Mouse (Mus musculus) liver, adult 2 months (tissue): ENCODE measurements at regions not wholly inside any gene's neighbourhood (a gene's known extent, or its start where the extent isn't known, plus 50 kb on each side); places are given as distances from the start of the nearest gene placed in this dataset.
"Not testable (repeated sequence)": the region's sequence is repeated elsewhere in the genome, so short reads cannot be mapped to it uniquely, and the experiment has no call there.

ENCODE experiments used
- DNase-seq: peaks from one replicate; pipeline ENCODE4 v3.0.0-alpha.2; 2011; ENCODE audit warnings: low read depth, low spot score; ENCODE audit errors: extremely low read depth
- H3K27ac ChIP-seq: fragments of 200-500 bp; replicated peaks from 2 replicates; pipeline ENCODE4 v1.5.1; 2012; ENCODE audit warnings: low read depth, mild to moderate bottlenecking, control low read depth, inconsistent platforms, low read length; ENCODE audit not compliant: insufficient read depth
- H3K27me3 ChIP-seq: fragments of 200-500 bp; 2 replicates; pipeline ENCODE4 v1.6.1; 2012; ENCODE audit warnings: mild to moderate bottlenecking, moderate library complexity, low read length, inconsistent platforms; ENCODE audit not compliant: control insufficient read depth, insufficient read depth
- H3K36me3 ChIP-seq: fragments of 200-500 bp; 2 replicates; pipeline ENCODE4 v1.6.1; 2012; ENCODE audit warnings: low read length, inconsistent platforms; ENCODE audit not compliant: control insufficient read depth, insufficient read depth
- H3K4me1 ChIP-seq: fragments of 200-500 bp; 2 replicates; pipeline ENCODE4 v1.6.1; 2011; ENCODE audit warnings: low read length; ENCODE audit not compliant: control insufficient read depth, insufficient read depth
- H3K4me3 ChIP-seq: fragments of 200-500 bp; 2 replicates; pipeline ENCODE4 v1.5.1; 2011; ENCODE audit warnings: low read depth, mild to moderate bottlenecking, control low read depth, low read length, moderate library complexity; ENCODE audit not compliant: insufficient read depth
- H3K79me2 ChIP-seq: fragments of 200-500 bp; 2 replicates; pipeline ENCODE4 v1.6.1; 2012; ENCODE audit warnings: inconsistent platforms, mild to moderate bottlenecking, low read length, moderate library complexity; ENCODE audit not compliant: control insufficient read depth, insufficient read depth
- H3K9ac ChIP-seq: fragments of 200-500 bp; 2 replicates; pipeline ENCODE4 v1.6.1; 2012; ENCODE audit warnings: low read depth, mild to moderate bottlenecking, control low read depth, inconsistent platforms, low read length
- CTCF ChIP-seq: fragments of 200-500 bp; IDR thresholded peaks from 2 replicates; pipeline ENCODE4 v1.5.1; 2011; ENCODE audit warnings: low read depth, low read length, control low read depth
- POLR2A ChIP-seq: fragments of 200-500 bp; IDR thresholded peaks from 2 replicates; pipeline ENCODE4 v1.6.1; 2011; ENCODE audit warnings: low read length, control low read depth; ENCODE audit not compliant: insufficient read depth; ENCODE audit errors: extremely low read depth
- WGBS: fragments of 180-500 bp; shearing (Covaris S2); methylation state at CpG from one replicate; pipeline ENCODE4 v1.1.7; 2018; 5-methylcytosine and 5-hydroxymethylcytosine counted together

DNA sequence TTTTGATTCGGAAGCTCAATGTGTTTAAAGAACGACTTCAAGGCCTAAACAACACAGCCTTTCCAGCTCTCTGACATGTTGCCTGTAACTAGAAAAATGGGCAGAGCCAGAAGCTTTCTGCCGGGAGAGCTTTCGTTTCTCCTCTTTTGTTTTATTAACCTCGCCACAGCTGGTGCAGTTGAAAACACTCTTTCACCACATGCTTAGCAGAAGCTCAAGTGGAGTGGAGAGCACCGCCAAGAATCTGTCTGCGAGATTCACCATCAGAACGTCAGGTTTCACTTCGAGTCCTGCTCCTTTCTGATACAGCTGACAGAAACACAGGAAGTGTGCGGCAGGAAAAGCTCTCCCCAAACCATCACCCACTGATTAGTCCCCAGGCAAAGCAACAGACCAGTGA is 100.1 kb downstream of the Rps12 start:
- WGBS = 79% methylated on average over 10 of the region's 10 CpGs
- no peak overlapping the region for H3K27ac ChIP-seq
- no peaks in the 10 kb centered on the region for H3K36me3 ChIP-seq
- H3K79me2 ChIP-seq = no peaks in the 10 kb centered on the region
- H3K9ac ChIP-seq = no peak overlapping the region
- no peak overlapping the region for H3K4me3 ChIP-seq
- peaks cover 15% of the 10 kb centered on the region; the same call in 1 of the 2 replicates for H3K27me3 ChIP-seq
- no peak for TF ChIP-seq POLR2A
- no peak for TF ChIP-seq CTCF
- DNase-seq = no peak
- peaks cover 5% of the 10 kb centered on the region; the same call in 1 of the 2 replicates for H3K4me1 ChIP-seq

DNA sequence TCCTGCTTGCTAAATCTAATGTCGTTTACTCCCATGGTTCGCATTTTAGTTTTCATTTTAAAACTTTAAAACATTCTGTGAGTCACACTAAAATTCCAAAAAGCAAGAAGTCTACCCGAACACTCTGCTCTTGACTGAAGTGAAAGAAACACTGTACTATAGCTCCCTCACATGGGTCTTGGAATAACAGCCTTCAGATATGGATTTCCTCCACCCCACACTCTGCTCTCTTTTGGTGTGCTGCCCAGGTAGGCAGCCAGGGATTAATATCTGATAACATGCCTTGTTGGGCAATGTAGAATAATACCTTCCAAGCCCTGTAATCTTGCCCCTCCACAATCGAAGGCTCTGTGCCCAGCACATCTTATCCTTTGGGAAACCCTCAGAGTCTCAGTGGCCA is 104.0 kb downstream of the Rps12 start:
- Histone ChIP-seq H3K27me3 (peaks cover 10% of the 10 kb centered on the region; the same call in 1 of the 2 replicates), H3K4me3 (no peak overlapping the region), H3K79me2 (no peaks in the 10 kb centered on the region), H3K4me1 (no peaks in the 10 kb centered on the region), H3K9ac (no peak overlapping the region), H3K27ac (no peak overlapping the region), H3K36me3 (no peaks in the 10 kb centered on the region)
- no peak for DNase-seq
- WGBS = 77% methylated on average over 4 of the region's 4 CpGs
- TF ChIP-seq POLR2A (no peak), CTCF (no peak)

DNA sequence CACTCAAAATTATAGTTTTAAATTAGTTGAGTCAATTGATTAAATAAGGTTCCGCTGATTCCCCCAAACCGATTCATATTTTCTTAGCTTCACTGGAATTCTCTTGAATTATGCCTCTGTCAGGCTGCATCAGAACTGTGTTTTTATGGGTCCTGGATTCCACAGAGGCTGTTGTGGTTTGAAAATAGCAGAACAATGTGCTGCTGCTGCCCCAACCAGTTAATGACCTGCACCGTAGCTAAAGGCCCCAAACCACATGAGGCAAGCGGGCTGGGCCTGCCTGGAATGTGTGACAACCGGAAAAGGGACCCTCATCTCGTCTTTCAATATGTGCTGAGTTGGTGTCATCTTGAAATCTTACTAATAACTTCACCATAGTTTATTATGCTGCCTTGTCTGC is 111.2 kb downstream of the Rps12 start:
- Histone ChIP-seq H3K79me2 (no peaks in the 10 kb centered on the region), H3K36me3 (no peaks in the 10 kb centered on the region), H3K4me1 (peaks cover 2% of the 10 kb centered on the region; the same call in 1 of the 2 replicates), H3K27ac (no peak overlapping the region), H3K9ac (no peak overlapping the region), H3K4me3 (no peak overlapping the region), H3K27me3 (no peaks in the 10 kb centered on the region; the same call in 1 of the 2 replicates)
- no peak for TF ChIP-seq CTCF
- TF ChIP-seq POLR2A = no peak
- 85% methylated on average over 6 of the region's 6 CpGs for WGBS
- no peak for DNase-seq

DNA sequence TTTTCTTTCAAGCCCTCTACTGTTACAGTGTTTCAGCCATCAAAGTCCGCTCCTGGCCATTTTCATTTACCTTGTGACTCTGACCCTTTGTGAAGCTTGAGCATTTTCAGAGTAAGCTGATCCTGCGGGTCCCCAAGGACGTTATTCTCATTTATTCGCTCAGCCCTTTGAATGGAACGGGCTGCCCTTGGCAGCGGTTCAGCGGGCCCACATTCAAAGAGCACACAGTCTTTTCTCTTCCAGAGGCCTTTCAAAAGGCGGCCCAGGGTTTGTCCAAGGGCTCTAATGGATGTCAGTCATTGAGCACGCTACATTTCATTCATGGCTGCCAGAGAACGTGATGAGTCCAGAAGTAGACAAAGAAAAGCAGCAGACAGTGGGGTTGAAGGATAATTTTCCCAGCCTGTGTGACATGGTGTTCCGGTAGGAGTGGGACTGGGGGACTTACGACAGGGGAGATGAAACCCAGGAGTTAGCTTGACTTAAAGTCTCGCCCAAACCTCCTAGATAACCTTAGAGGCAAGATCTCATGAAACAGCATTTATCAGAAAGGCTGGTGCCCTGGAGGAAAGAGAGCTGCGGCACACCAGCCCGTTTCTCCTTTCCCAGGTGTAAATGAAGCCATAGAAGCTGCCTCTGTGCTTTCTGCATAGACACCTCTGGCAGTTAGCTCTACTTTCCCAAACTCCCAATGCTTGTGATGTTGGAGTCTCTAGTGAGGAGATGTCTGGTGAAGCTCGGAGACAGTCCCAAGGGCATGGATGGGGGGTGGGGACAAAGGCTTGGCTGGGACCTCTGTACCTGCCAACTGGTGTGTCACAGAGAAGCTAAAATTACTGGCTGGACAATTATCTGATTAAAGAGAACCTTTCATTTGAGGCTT is 112.2 kb downstream of the Rps12 start:
- Histone ChIP-seq H3K4me1 (peaks cover 2% of the 10 kb centered on the region; the same call in 1 of the 2 replicates), H3K27ac (no peak overlapping the region), H3K4me3 (no peak overlapping the region), H3K27me3 (no peaks in the 10 kb centered on the region; the same call in 1 of the 2 replicates), H3K79me2 (no peaks in the 10 kb centered on the region), H3K9ac (no peak overlapping the region), H3K36me3 (no peaks in the 10 kb centered on the region)
- no peak for DNase-seq
- 87% methylated on average over 16 of the region's 16 CpGs for WGBS
- TF ChIP-seq CTCF = no peak

DNA sequence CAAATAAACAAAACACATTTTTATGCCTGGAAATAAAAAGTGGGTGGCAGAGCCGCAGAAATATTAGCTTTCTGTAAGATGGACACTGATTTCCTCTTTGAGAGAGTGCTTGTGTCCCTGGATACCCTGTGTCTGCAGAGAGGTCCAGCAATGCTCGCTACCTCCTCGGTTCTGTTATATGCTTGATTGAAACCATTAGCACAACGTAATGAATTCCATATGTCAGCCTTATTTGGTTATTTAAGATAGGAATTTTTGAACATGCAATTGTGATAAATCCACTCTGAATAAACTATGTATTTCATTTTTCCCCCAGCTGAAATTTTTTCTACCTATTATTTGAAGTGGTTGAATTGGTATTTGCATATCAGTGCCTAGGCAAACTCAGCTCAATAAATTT is 114.8 kb downstream of the Rps12 start:
- Histone ChIP-seq H3K9ac (no peak overlapping the region), H3K4me3 (no peak overlapping the region), H3K4me1 (peaks cover 2% of the 10 kb centered on the region; the same call in 1 of the 2 replicates), H3K36me3 (no peaks in the 10 kb centered on the region), H3K79me2 (no peaks in the 10 kb centered on the region), H3K27ac (no peak overlapping the region), H3K27me3 (no peaks in the 10 kb centered on the region)
- TF ChIP-seq CTCF (no peak), POLR2A (no peak)
- WGBS = 92% methylated on average over 4 of the region's 4 CpGs
- no peak for DNase-seq

DNA sequence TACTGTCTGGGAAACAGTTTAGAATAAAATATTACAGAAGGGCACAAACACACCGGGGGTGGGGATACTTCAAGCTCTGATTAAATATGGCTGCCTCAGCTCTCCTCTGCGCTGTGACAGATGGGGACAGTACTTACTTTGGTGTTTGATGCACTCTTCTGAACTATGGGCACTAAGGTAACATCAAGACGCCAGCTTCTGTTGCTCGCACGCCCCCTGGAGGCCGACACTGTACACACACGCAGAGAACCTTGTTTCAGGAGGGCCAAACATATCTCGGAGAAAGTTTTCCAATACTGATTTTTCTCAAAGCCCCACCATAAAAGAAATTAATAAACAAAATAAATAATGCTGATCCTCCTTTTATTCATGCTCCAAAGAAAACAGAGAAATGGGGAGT is 115.6 kb downstream of the Rps12 start:
- peak; percentile 39 for DNase-seq
- no peak overlapping the region for H3K9ac ChIP-seq
- H3K4me1 ChIP-seq = peaks cover 2% of the 10 kb centered on the region; the same call in 1 of the 2 replicates
- H3K36me3 ChIP-seq = no peaks in the 10 kb centered on the region
- TF ChIP-seq POLR2A (no peak), CTCF (peak; percentile 86)
- 16% methylated on average over 8 of the region's 8 CpGs for WGBS
- H3K79me2 ChIP-seq = no peaks in the 10 kb centered on the region
- no peak overlapping the region for H3K4me3 ChIP-seq
- H3K27ac ChIP-seq = no peak overlapping the region
- H3K27me3 ChIP-seq = no peaks in the 10 kb centered on the region

DNA sequence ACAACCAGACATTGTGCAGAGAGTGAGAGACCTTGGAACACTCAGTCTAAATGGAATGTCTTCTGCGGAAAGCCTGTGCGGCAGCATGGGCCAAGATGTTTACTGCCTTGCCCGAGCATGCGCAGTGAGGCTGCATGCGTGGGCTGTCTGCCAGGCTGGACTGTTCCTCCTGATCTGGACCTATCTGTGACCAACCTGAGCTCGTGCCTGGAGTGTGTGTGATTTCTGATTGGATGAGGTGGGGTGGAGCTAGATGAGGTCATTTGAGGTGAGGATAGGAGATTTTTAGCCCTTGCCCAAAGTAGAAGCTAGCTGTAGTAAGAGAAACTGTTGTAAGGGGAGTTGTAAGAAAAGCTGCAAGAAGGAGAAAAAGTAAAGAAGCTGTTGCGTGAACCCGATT is 121.2 kb downstream of the Rps12 start:
- DNase-seq, H3K9ac ChIP-seq, H3K36me3 ChIP-seq, H3K4me3 ChIP-seq, H3K79me2 ChIP-seq, H3K27me3 ChIP-seq, H3K4me1 ChIP-seq, H3K27ac ChIP-seq: not testable (repeated sequence)
- whole genome bisulfite sequencing = 88% methylated on average over 8 of the region's 8 CpGs
